Mouse (Mus musculus) forebrain, embryonic 12.5 days (tissue): Measurements from ENCODE around the gene Ptk6. TPM values are rescaled to one million over a fixed set of nuclear protein-coding genes. Genes with fewer than 3 reads are reported as not detected.

ENCODE experiments used
- ATAC-seq: fragments of 200-750 bp; cut with Nextera tagmentation; 2 replicates; pipeline ENCODE4 v1.8.0; 2017; ENCODE audit warnings: moderate TSS enrichment; ENCODE audit not compliant: low FRiP score
- H3K27ac ChIP-seq: fragments of 300-500 bp; sonication (generic); 2 replicates; pipeline ENCODE4 v1.5.1; 2016; ENCODE audit warnings: mild to moderate bottlenecking
- H3K27me3 ChIP-seq: fragments of 300-500 bp; sonication (generic); 2 replicates; pipeline ENCODE4 v1.6.1; 2016; ENCODE audit warnings: mild to moderate bottlenecking
- H3K36me3 ChIP-seq: fragments of 300-500 bp; sonication (generic); replicated peaks from 2 replicates; pipeline ENCODE4 v1.6.1; 2016; ENCODE audit warnings: mild to moderate bottlenecking
- H3K4me1 ChIP-seq: fragments of 300-500 bp; sonication (generic); 2 replicates; pipeline ENCODE4 v1.6.1; 2016
- H3K4me2 ChIP-seq: fragments of 300-500 bp; sonication (generic); 2 replicates; pipeline ENCODE4 v1.6.1; 2016; ENCODE audit warnings: mild to moderate bottlenecking, moderate library complexity
- H3K4me3 ChIP-seq: fragments of 300-500 bp; sonication (generic); replicated peaks from 2 replicates; pipeline ENCODE4 v1.5.1; 2016; ENCODE audit warnings: mild to moderate bottlenecking
- H3K9ac ChIP-seq: fragments of 300-500 bp; sonication (generic); 2 replicates; pipeline ENCODE4 v1.6.1; 2016; ENCODE audit warnings: mild to moderate bottlenecking
- H3K9me3 ChIP-seq: fragments of 300-500 bp; sonication (generic); 2 replicates; pipeline ENCODE4 v1.6.1; 2016
- WGBS: fragments of 180-500 bp; shearing (Covaris S2); methylation state at CpG from one replicate; pipeline ENCODE4 v1.1.7; 2016; 5-methylcytosine and 5-hydroxymethylcytosine counted together
- polyA plus RNA-seq: library from polyadenylated mRNA; unstranded; fragments of >200 nt; fragmentation: Nextera tagmentation; extraction: Ambion mirVana; gene quantifications from 2 replicates; pipeline ENCODE4 v1.2.1, GENCODE M21; 2016

Gene Ptk6
- polyA plus RNA-seq, 1 experiment from 2014 or later = not detected

- Histone ChIP-seq H3K4me2 (peak overlapping the region; percentile 94), H3K27me3 (peaks cover 61% of the 10 kb centered on the region), H3K9ac (0 out of 2 replicates have a peak overlapping the region, but pooled peaks have one; percentile 54), H3K9me3 (no peaks in the 10 kb centered on the region), H3K27ac (no peak overlapping the region), H3K36me3 (no peaks in the 10 kb centered on the region), H3K4me1 (peaks cover 14% of the 10 kb centered on the region), H3K4me3 (peak overlapping the region; percentile 52)
- 54% methylated on average over 4 of the region's 4 CpGs for WGBS
- no peak for ATAC-seq
These were observed 55.5 kb downstream of the Ptk6 start for GRCm38 (mm10) chr2:181146976-181147545.

GRCm38 (mm10) chr2:181144675-181145074 lies 57.9 kb downstream of the Ptk6 start:
- Histone ChIP-seq H3K36me3 (no peaks in the 10 kb centered on the region), H3K9me3 (no peaks in the 10 kb centered on the region), H3K4me3 (no peak overlapping the region), H3K4me1 (peaks cover 14% of the 10 kb centered on the region), H3K4me2 (no peak overlapping the region), H3K27ac (no peak overlapping the region), H3K9ac (no peak overlapping the region), H3K27me3 (peaks cover 53% of the 10 kb centered on the region)
- 76% methylated on average over 2 of the region's 2 CpGs for WGBS
- no peak for ATAC-seq

Other genes with a start within 250 kb of the Ptk6 start
- gene Nkain4, start 248.1 kb downstream of the Ptk6 start, polyA plus RNA-seq = 39.4 and 43.5 TPM in 2 replicates
- 85.2 and 87.7 TPM in 2 replicates for gene Arfgap1, start 235.6 kb downstream of the Ptk6 start, polyA plus RNA-seq
- 0.45 and 0.51 TPM in 2 replicates for gene Col20a1, start 216.3 kb downstream of the Ptk6 start, polyA plus RNA-seq
- gene Chrna4, start 159.2 kb downstream of the Ptk6 start, polyA plus RNA-seq = 20.2 and 20.8 TPM in 2 replicates
- gene Kcnq2, start 67.5 kb downstream of the Ptk6 start, polyA plus RNA-seq = 28.6 and 30.0 TPM in 2 replicates
- 1.1 and 1.4 TPM in 2 replicates for gene Eef1a2, start 45.8 kb downstream of the Ptk6 start, polyA plus RNA-seq
- gene Ppdpf, start 15.5 kb downstream of the Ptk6 start, polyA plus RNA-seq = 483 and 484 TPM in 2 replicates
- not detected in 2 replicates for gene Srms, start 10.4 kb upstream of the Ptk6 start, polyA plus RNA-seq
- 0.17 TPM in 1 of 2 replicates, not detected in the other for gene Fndc11, start 17.2 kb upstream of the Ptk6 start, polyA plus RNA-seq
- 0.47 TPM in 2 replicates for gene Helz2, start 39.2 kb upstream of the Ptk6 start, polyA plus RNA-seq
- gene Gmeb2, start 85.2 kb upstream of the Ptk6 start, polyA plus RNA-seq = 22.3 and 24.2 TPM in 2 replicates
- 360 and 385 TPM in 2 replicates for gene Stmn3, start 111.7 kb upstream of the Ptk6 start, polyA plus RNA-seq
- 59.1 and 67.3 TPM in 2 replicates for gene Rtel1, start 117.0 kb upstream of the Ptk6 start, polyA plus RNA-seq
- 62.4 and 69.5 TPM in 2 replicates for gene Zgpat, start 162.1 kb upstream of the Ptk6 start, polyA plus RNA-seq
- 83.6 and 86.4 TPM in 2 replicates for gene Arfrp1, start 162.6 kb upstream of the Ptk6 start, polyA plus RNA-seq
- 33.9 and 34.5 TPM in 2 replicates for gene Lime1, start 177.3 kb upstream of the Ptk6 start, polyA plus RNA-seq